Mouse (Mus musculus) limb, embryonic 14.5 days (tissue): Measurements from ENCODE around the gene Camk2b. TPM values are rescaled to one million over a fixed set of nuclear protein-coding genes. Genes with fewer than 3 reads are reported as not detected.

Experiments used
- ATAC-seq: fragments of 200-750 bp; cut with Nextera tagmentation; 2 replicates; pipeline ENCODE4 v1.8.0; 2017; ENCODE audit warnings: low read depth, moderate number of reproducible peaks, moderate TSS enrichment; ENCODE audit not compliant: low FRiP score
- DNase-seq: peaks from one replicate; pipeline ENCODE4 v3.0.0-alpha.2; 2015; ENCODE audit warnings: low spot score
- H3K27ac ChIP-seq: fragments of 300-500 bp; sonication (generic); replicated peaks from 2 replicates; pipeline ENCODE4 v1.5.1; 2014; ENCODE audit warnings: low read depth, mild to moderate bottlenecking, low read length, moderate library complexity, mixed read lengths
- H3K27me3 ChIP-seq: fragments of 300-500 bp; sonication (generic); 2 replicates; pipeline ENCODE4 v1.6.1; 2014; ENCODE audit warnings: low read length, mixed read lengths; ENCODE audit not compliant: control insufficient read depth, insufficient read depth
- H3K36me3 ChIP-seq: fragments of 300-500 bp; sonication (generic); 2 replicates; pipeline ENCODE4 v1.6.1; 2014; ENCODE audit warnings: mild to moderate bottlenecking, low read length, moderate library complexity, mixed read lengths; ENCODE audit not compliant: control insufficient read depth, insufficient read depth
- H3K4me1 ChIP-seq: fragments of 300-500 bp; sonication (generic); 2 replicates; pipeline ENCODE4 v1.6.1; 2014; ENCODE audit warnings: antibody characterized with exemption, low read length, mixed read lengths; ENCODE audit not compliant: control insufficient read depth, insufficient read depth
- H3K4me2 ChIP-seq: fragments of 300-500 bp; sonication (generic); replicated peaks from 2 replicates; pipeline ENCODE4 v1.6.1; 2014; ENCODE audit warnings: low read depth, mild to moderate bottlenecking, low read length, moderate library complexity; ENCODE audit not compliant: severe bottlenecking
- H3K4me3 ChIP-seq: fragments of 300-500 bp; sonication (generic); replicated peaks from 2 replicates; pipeline ENCODE4 v1.5.1; 2014; ENCODE audit warnings: low read length
- H3K9ac ChIP-seq: fragments of 300-500 bp; sonication (generic); 2 replicates; pipeline ENCODE4 v1.6.1; 2014; ENCODE audit warnings: mild to moderate bottlenecking, low read depth, low read length, moderate library complexity; ENCODE audit not compliant: severe bottlenecking
- H3K9me3 ChIP-seq: fragments of 300-500 bp; sonication (generic); 2 replicates; pipeline ENCODE4 v1.6.1; 2016; ENCODE audit warnings: low read length; ENCODE audit not compliant: control insufficient read depth
- POLR2A ChIP-seq: fragments of 200-500 bp; IDR thresholded peaks from 2 replicates; pipeline ENCODE4 v1.8.0; 2012; ENCODE audit warnings: inconsistent platforms, mild to moderate bottlenecking, moderate library complexity, borderline replicate concordance; ENCODE audit not compliant: insufficient read depth, insufficient read length; ENCODE audit errors: extremely low read depth
- WGBS: fragments of 180-500 bp; shearing (Covaris S2); extraction: QIAGEN DNeasy Blood & Tissue Kit; methylation state at CpG from one replicate; pipeline ENCODE4 v1.1.7; 2014; 5-methylcytosine and 5-hydroxymethylcytosine counted together
- polyA plus RNA-seq, 2 experiments: library from polyadenylated mRNA; depleted of rRNA in 1 of 2; stranded (reverse) in 1 of 2; unstranded in 1 of 2; fragments of >200 nt; fragmentation: Nextera tagmentation in 1 of 2; extraction: Ambion mirVana in 1 of 2; gene quantifications; 2 replicates each; pipeline versions ENCODE4 v1.2.1 to v1.2.3; 2012 to 2014

Gene Camk2b
- polyA plus RNA-seq, 2 experiments = 1.5 to 3.5 TPM

GRCm38 (mm10) chr11:6063501-6064214 is 2.5 kb downstream of the Camk2b start:
- no peak overlapping the region for H3K4me2 ChIP-seq
- DNase-seq = no peak
- TF ChIP-seq POLR2A = no peak

GRCm38 (mm10) chr11:6063065-6063464 is 3.1 kb downstream of the Camk2b start:
- Histone ChIP-seq H3K4me2 (no peak overlapping the region), H3K4me3 (no peak overlapping the region), H3K9me3 (no peaks in the 10 kb centered on the region), H3K4me1 (peaks cover 5% of the 10 kb centered on the region; the same call in 1 of the 2 replicates), H3K27me3 (peaks cover 63% of the 10 kb centered on the region), H3K9ac (no peak overlapping the region), H3K27ac (no peak overlapping the region), H3K36me3 (no peaks in the 10 kb centered on the region)
- no peak for ATAC-seq
- WGBS = 80% methylated on average over 7 of the region's 7 CpGs
- DNase-seq = no peak
- TF ChIP-seq POLR2A = no peak

More at GRCm38 (mm10) chr11:6063501-6064214, 2.5 kb downstream of the Camk2b start:
- H3K9ac ChIP-seq = no peak overlapping the region
- H3K36me3 ChIP-seq = no peaks in the 10 kb centered on the region
- H3K27ac ChIP-seq = no peak overlapping the region
- no peaks in the 10 kb centered on the region for H3K9me3 ChIP-seq
- ATAC-seq = no peak
- H3K4me3 ChIP-seq = no peak overlapping the region
- 42% methylated on average over 17 of the region's 17 CpGs for WGBS
- H3K27me3 ChIP-seq = peaks cover 65% of the 10 kb centered on the region
- peaks cover 5% of the 10 kb centered on the region; the same call in 1 of the 2 replicates for H3K4me1 ChIP-seq

- no peak for TF ChIP-seq POLR2A
- 87% methylated on average over 11 of the region's 11 CpGs for WGBS
- Histone ChIP-seq H3K4me2 (no peak overlapping the region), H3K4me1 (peaks cover 5% of the 10 kb centered on the region; the same call in 1 of the 2 replicates), H3K9me3 (no peaks in the 10 kb centered on the region), H3K4me3 (no peak overlapping the region), H3K36me3 (no peaks in the 10 kb centered on the region), H3K9ac (no peak overlapping the region), H3K27ac (no peak overlapping the region), H3K27me3 (peaks cover 56% of the 10 kb centered on the region)
- no peak for ATAC-seq
- DNase-seq = no peak
Measured at GRCm38 (mm10) chr11:6062329-6062728, 3.8 kb downstream of the Camk2b start.

GRCm38 (mm10) chr11:6061891-6062290 is 4.3 kb downstream of the Camk2b start:
- no peak for ATAC-seq
- peaks cover 51% of the 10 kb centered on the region for H3K27me3 ChIP-seq
- whole genome bisulfite sequencing = 81% methylated on average over 5 of the region's 5 CpGs

GRCm38 (mm10) chr11:6059162-6059561 is 7.0 kb downstream of the Camk2b start:
- Histone ChIP-seq H3K4me1 (no peaks in the 10 kb centered on the region), H3K4me3 (no peak overlapping the region), H3K4me2 (no peak overlapping the region), H3K27ac (no peak overlapping the region), H3K27me3 (peaks cover 25% of the 10 kb centered on the region), H3K36me3 (no peaks in the 10 kb centered on the region), H3K9me3 (no peaks in the 10 kb centered on the region), H3K9ac (no peak overlapping the region)
- WGBS = 92% methylated on average over 10 of the region's 10 CpGs
- TF ChIP-seq POLR2A = no peak
- ATAC-seq = no peak
- DNase-seq = no peak

More at GRCm38 (mm10) chr11:6061891-6062290, 4.3 kb downstream of the Camk2b start:
- Histone ChIP-seq H3K27ac (no peak overlapping the region), H3K4me1 (peaks cover 5% of the 10 kb centered on the region; the same call in 1 of the 2 replicates), H3K36me3 (no peaks in the 10 kb centered on the region), H3K4me2 (no peak overlapping the region), H3K4me3 (no peak overlapping the region), H3K9me3 (no peaks in the 10 kb centered on the region), H3K9ac (no peak overlapping the region)
- no peak for DNase-seq
- no peak for TF ChIP-seq POLR2A
